Mouse (Mus musculus): ENCODE results near the gene Tarbp1. TPM values are rescaled to one million over a fixed set of nuclear protein-coding genes. Genes with fewer than 3 reads are reported as not detected.
A peak's percentile ranks its signal among the peaks of the same experiment; 100 is the strongest.

Gene Tarbp1
- polyA plus RNA-seq (2015; fragmentation: Nextera tagmentation; extraction: Ambion mirVana), result 2.6 and 3.0 TPM in 2 replicates

GRCm38 (mm10) chr8:126474299-126475187 lies at the start of gene Tarbp1:
Gene Tarbp1 (minus strand): TSS chr8:126475065.
- under 1% methylated on average over 117 of the region's 124 CpGs for WGBS
- peak within 1 kb of the TSS; percentile 94 for H3K4me3 ChIP-seq (replicated peaks)
- H3K4me1 ChIP-seq, result 0 out of 2 replicates have a peak, but pooled peaks cover 13% of the 10 kb centered on the region
- peak within 1 kb of the TSS; percentile 87 for H3K27ac ChIP-seq
- peak within 1 kb of the TSS; percentile 69 for H3K9ac ChIP-seq
- H3K4me2 ChIP-seq, result peak within 1 kb of the TSS; percentile 79
- no peaks in the 10 kb centered on the region for H3K27me3 ChIP-seq (replicated peaks)
- peak; percentile 89 for ATAC-seq (ENCODE audit: insufficient read depth, low FRiP score, low read depth)
- H3K36me3 ChIP-seq, result peaks cover 15% of the 10 kb centered on the region; the same call in 1 of the 2 replicates
- H3K9me3 ChIP-seq, result no peaks in the 10 kb centered on the region

DNA sequence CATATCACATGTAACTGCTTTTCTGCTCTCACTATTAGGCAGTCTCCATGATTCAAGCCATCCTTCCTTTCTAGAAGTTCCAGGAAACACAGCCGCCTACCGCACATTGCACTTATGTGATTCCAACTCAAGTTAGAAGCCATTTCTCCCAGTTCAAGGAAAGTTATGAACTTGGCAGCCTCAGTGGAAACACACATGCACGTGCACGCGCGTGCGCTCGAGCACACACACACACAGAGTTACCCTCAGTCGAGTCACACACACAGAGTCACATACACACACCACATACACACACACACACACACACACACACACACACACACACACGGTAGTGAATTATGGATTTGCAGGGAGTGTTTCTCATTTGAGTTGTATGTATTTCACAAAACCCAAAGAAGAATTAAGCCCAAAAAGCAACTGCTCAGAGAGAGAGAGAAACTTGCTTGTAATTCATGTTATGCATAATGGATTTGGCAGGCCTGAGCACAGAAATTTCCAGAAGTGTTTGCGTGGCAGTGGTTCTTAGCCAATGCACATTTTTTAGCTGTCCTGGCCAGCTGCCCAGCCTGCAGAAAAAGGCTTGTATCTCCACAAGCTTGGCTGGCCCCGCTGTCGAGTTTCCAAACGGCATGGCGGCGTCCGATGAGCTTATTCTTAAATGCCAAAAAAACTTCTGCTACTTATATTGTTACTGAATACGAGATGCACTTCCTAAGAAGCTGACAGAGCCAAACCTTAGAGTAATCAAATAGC lies 49.5 kb upstream of the Tarbp1 start:
- ATAC-seq (ENCODE audit: insufficient read depth, low FRiP score, low read depth), result peak; percentile 24; the same call in 1 of the 2 replicates
- 47% methylated on average over 18 of the region's 18 CpGs for WGBS
- H3K4me2 ChIP-seq, result peak overlapping the region; percentile 14; the same call in 1 of the 2 replicates
- H3K9me3 ChIP-seq, result no peaks in the 10 kb centered on the region
- no peaks in the 10 kb centered on the region for H3K27me3 ChIP-seq (replicated peaks)
- H3K36me3 ChIP-seq, result no peaks in the 10 kb centered on the region
- no peak overlapping the region for H3K4me3 ChIP-seq (replicated peaks)
- H3K4me1 ChIP-seq, result peaks cover 14% of the 10 kb centered on the region
- peak overlapping the region; percentile 81 for H3K27ac ChIP-seq
- no peak overlapping the region for H3K9ac ChIP-seq

GRCm38 (mm10) chr8:126523060-126523574 lies 48.3 kb upstream of the Tarbp1 start:
- Histone ChIP-seq H3K36me3 (no peaks in the 10 kb centered on the region), H3K27ac (peak overlapping the region; percentile 81), H3K4me3 (replicated peaks) (no peak overlapping the region), H3K9me3 (no peaks in the 10 kb centered on the region), H3K9ac (no peak overlapping the region), H3K4me2 (no peak overlapping the region), H3K4me1 (peaks cover 14% of the 10 kb centered on the region), H3K27me3 (replicated peaks) (no peaks in the 10 kb centered on the region)
- 61% methylated on average over 11 of the region's 11 CpGs for WGBS
- no peak; the same call in 1 of the 2 replicates for ATAC-seq (ENCODE audit: insufficient read depth, low FRiP score, low read depth)

- H3K36me3 ChIP-seq, result no peaks in the 10 kb centered on the region
- H3K4me1 ChIP-seq, result peaks cover 14% of the 10 kb centered on the region; the same call in 1 of the 2 replicates
- ATAC-seq (ENCODE audit: insufficient read depth, low FRiP score, low read depth), result no peak
- H3K9me3 ChIP-seq, result no peaks in the 10 kb centered on the region
- WGBS, result 90% methylated on average over 4 of the region's 4 CpGs
- no peak overlapping the region for H3K4me3 ChIP-seq (replicated peaks)
- H3K27me3 ChIP-seq (replicated peaks), result no peaks in the 10 kb centered on the region
- no peak overlapping the region for H3K9ac ChIP-seq
- peak overlapping the region; percentile 22; the same call in 1 of the 2 replicates for H3K27ac ChIP-seq
- H3K4me2 ChIP-seq, result no peak overlapping the region
Measured at GRCm38 (mm10) chr8:126519447-126519975, 44.6 kb upstream of the Tarbp1 start.

GRCm38 (mm10) chr8:126516620-126517577 lies 42.0 kb upstream of the Tarbp1 start:
- ATAC-seq (ENCODE audit: insufficient read depth, low FRiP score, low read depth), result peak; percentile 67
- peaks cover 17% of the 10 kb centered on the region; the same call in 1 of the 2 replicates for H3K4me1 ChIP-seq

GRCm38 (mm10) chr8:126514011-126514964 lies 39.4 kb upstream of the Tarbp1 start:
- Histone ChIP-seq H3K9ac (no peak overlapping the region), H3K4me2 (no peak overlapping the region), H3K27ac (no peak overlapping the region), H3K4me3 (replicated peaks) (no peak overlapping the region), H3K9me3 (no peaks in the 10 kb centered on the region), H3K4me1 (peaks cover 17% of the 10 kb centered on the region; the same call in 1 of the 2 replicates), H3K27me3 (replicated peaks) (no peaks in the 10 kb centered on the region), H3K36me3 (no peaks in the 10 kb centered on the region)
- no peak; the same call in 1 of the 2 replicates for ATAC-seq (ENCODE audit: insufficient read depth, low FRiP score, low read depth)
- 52% methylated on average over 10 of the region's 10 CpGs for WGBS

More at GRCm38 (mm10) chr8:126516620-126517577, 42.0 kb upstream of the Tarbp1 start:
- 9% methylated on average over 27 of the region's 27 CpGs for WGBS
- H3K27ac ChIP-seq, result peak overlapping the region; percentile 73
- H3K9me3 ChIP-seq, result no peaks in the 10 kb centered on the region
- H3K9ac ChIP-seq, result no peak overlapping the region
- peak overlapping the region; percentile 49 for H3K4me2 ChIP-seq
- no peaks in the 10 kb centered on the region for H3K27me3 ChIP-seq (replicated peaks)
- H3K4me3 ChIP-seq (replicated peaks), result peak overlapping the region; percentile 21
- H3K36me3 ChIP-seq, result no peaks in the 10 kb centered on the region

- H3K4me2 ChIP-seq, result no peak overlapping the region
- H3K27ac ChIP-seq, result no peak overlapping the region
- H3K4me1 ChIP-seq, result 0 out of 2 replicates have a peak, but pooled peaks cover 9% of the 10 kb centered on the region
- H3K4me3 ChIP-seq (replicated peaks), result no peak overlapping the region
- H3K36me3 ChIP-seq, result no peaks in the 10 kb centered on the region
- no peak for ATAC-seq (ENCODE audit: insufficient read depth, low FRiP score, low read depth)
- H3K27me3 ChIP-seq (replicated peaks), result no peaks in the 10 kb centered on the region
- H3K9ac ChIP-seq, result no peak overlapping the region
- H3K9me3 ChIP-seq, result no peaks in the 10 kb centered on the region
- 81% methylated on average over 3 of the region's 3 CpGs for WGBS
Measured at GRCm38 (mm10) chr8:126510866-126511265, 36.0 kb upstream of the Tarbp1 start.

DNA sequence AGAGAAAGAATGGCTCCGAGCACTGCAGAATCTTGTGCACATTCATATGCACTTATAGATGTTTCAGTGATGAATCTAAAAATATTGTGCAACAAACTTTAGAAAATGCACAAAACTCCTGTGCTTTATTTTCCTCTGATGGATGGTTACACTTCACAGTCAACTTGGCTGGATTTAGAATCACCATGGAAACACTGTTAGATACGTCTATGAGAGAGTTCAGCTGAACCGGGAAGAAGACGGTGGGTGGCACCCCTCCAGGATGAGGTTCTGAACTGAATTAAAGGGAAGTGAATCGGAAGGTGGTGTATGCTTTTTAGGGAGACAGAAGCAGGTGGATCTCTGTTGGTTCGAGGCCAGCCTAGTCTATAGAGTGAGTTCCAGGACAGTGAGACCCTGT lies 34.8 kb upstream of the Tarbp1 start:
- H3K4me3 ChIP-seq (replicated peaks), result no peak overlapping the region
- H3K9me3 ChIP-seq, result no peaks in the 10 kb centered on the region
- 75% methylated on average over 6 of the region's 6 CpGs for WGBS
- no peaks in the 10 kb centered on the region for H3K36me3 ChIP-seq
- no peak overlapping the region for H3K9ac ChIP-seq
- H3K4me2 ChIP-seq, result no peak overlapping the region
- no peak overlapping the region for H3K27ac ChIP-seq
- no peak for ATAC-seq (ENCODE audit: insufficient read depth, low FRiP score, low read depth)
- no peaks in the 10 kb centered on the region for H3K27me3 ChIP-seq (replicated peaks)
- H3K4me1 ChIP-seq, result 0 out of 2 replicates have a peak, but pooled peaks cover 9% of the 10 kb centered on the region

- Histone ChIP-seq H3K9me3 (no peaks in the 10 kb centered on the region), H3K4me1 (0 out of 2 replicates have a peak, but pooled peaks cover 3% of the 10 kb centered on the region), H3K9ac (no peak overlapping the region), H3K4me2 (no peak overlapping the region), H3K36me3 (no peaks in the 10 kb centered on the region), H3K27ac (no peak overlapping the region), H3K27me3 (replicated peaks) (no peaks in the 10 kb centered on the region), H3K4me3 (replicated peaks) (no peak overlapping the region)
- 79% methylated on average over 8 of the region's 8 CpGs for WGBS
- no peak for ATAC-seq (ENCODE audit: insufficient read depth, low FRiP score, low read depth)
Measured at GRCm38 (mm10) chr8:126508871-126509586, 34.2 kb upstream of the Tarbp1 start.

All from stomach, embryonic 15.5 days (tissue).